Mouse (Mus musculus) telencephalon, adult 2 months (tissue): ENCODE data around the gene Rab31.
A peak's percentile ranks its signal among the peaks of the same experiment; 100 is the strongest.

Experiments
- DNase-seq: peaks from one replicate; pipeline ENCODE4 v3.0.0-alpha.2; 2011; ENCODE audit warnings: low read depth, low spot score

The Rab31 gene

GRCm38 (mm10) chr17:65783182-65784161 is 10.9 kb upstream of the Rab31 start:
- DNase-seq, result no peak

GRCm38 (mm10) chr17:65782551-65783141 is 10.1 kb upstream of the Rab31 start, which contains the start of gene Ppp4r1:
Gene Ppp4r1 (plus strand): TSS chr17:65782573.
- DNase-seq, result no peak

- no peak for DNase-seq
Observed at GRCm38 (mm10) chr17:65780970-65781369, 8.4 kb upstream of the Rab31 start.

DNA sequence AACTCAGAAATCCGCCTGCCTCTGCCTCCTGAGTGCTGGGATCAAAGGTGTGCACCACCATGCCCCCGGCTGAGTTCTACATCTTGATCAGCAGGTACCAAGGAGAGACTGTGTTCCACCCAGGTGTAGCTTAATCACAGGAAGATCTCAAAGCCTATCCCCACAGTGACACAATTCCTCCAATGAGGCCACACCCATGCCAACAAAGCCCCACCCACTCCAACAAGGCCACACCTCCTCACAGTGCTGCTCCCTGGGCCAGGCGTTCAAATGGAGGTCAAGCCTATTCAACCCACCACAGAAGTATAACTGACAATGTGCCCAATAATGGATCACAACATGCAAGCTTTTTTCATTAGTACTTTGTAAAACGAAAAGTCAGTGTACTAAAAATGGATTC is 4.9 kb upstream of the Rab31 start:
- DNase-seq, result no peak

- DNase-seq, result no peak
Observed at GRCm38 (mm10) chr17:65776228-65776627, 3.7 kb upstream of the Rab31 start.

DNA sequence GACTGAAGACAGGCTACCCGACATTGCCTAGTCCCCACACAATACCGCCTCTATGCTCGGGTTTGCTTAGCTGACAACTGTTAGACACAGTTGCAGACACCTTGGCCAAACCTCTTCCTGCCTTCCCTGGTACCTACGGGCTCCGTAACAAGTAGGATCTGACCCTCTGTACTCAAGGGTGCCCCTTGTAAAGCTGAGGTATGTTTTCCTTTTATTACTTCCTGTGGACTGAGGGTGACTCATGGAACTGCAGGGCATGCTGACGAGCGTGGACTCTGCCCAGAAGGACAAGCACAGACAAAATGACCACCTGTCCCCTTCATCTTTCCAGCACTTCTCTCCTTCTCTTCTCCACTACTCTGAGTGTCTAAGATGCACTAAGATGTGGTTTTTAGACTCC is 1.9 kb upstream of the Rab31 start:
- no peak for DNase-seq

- DNase-seq, result no peak
Observed at GRCm38 (mm10) chr17:65773617-65774016, 1.1 kb upstream of the Rab31 start.

DNA sequence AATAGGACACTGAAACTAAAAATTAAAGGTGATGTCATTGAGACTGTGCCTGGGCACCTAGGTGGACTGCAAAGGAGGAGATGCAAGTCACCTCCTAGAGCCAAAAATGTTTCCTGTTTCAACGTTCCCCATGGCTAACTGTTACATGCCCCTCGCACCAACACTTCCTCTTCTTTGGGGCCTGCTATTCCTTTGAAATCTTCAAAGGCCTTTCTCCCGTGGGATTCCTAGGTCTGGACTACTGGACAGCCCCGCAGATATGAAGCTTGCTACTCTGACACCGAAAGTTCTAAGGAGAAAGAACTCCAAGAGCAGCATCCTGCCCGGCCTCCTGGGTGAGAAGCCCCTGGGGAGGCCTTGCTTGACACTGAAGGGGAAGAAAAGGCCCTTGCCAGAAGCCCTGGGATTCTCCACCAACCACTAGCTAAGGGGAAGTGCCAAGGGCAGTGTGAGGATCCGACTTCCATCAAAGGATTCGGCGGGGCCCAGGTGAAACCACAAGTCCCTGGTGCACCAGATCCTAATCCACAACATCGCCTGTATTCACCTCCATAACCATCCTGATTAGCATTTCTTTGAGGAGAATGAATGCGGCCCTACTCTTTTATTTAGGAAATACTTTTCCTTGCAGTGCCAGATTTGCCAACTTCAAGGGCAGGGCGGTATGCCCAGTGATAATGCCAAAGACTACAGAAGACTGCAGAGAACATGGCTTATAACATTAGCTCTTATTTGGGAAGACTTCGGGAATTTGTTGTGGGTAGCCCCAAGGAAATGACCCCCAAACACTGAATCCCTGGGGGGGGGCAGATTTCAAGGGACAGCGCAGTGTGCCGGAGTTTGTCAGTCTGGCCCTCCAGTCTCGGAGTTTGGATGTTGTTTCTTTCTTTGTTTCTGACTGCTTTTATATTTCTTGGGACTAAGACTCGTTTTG is 1.3 kb downstream of the Rab31 start:
- no peak for DNase-seq

- peak; percentile 68 for DNase-seq
Observed at GRCm38 (mm10) chr17:65768486-65768885, 4.1 kb downstream of the Rab31 start.

GRCm38 (mm10) chr17:65763221-65763620 is 9.3 kb downstream of the Rab31 start:
- DNase-seq, result no peak

- DNase-seq, result no peak
Observed at GRCm38 (mm10) chr17:65757150-65757549, 15.4 kb downstream of the Rab31 start.

DNA sequence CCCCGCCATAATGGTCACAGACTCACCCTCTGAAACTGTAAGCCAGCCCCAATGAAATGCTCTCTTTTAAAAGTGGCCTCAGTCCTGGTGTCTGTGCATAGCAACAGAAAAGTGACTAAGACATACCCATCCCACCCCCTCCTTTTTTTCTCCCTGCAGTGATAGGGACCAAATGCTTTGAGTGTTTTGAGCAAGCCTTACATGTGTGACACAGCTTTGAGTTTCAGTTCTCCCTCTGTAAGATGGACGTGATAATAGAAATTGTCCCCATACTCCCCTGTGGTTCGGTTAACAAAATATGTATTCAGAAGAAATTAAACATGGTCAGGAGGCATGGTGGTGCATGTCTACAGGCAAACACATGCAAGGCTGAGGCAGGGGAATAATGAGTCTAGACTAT is 16.7 kb downstream of the Rab31 start:
- no peak for DNase-seq

DNA sequence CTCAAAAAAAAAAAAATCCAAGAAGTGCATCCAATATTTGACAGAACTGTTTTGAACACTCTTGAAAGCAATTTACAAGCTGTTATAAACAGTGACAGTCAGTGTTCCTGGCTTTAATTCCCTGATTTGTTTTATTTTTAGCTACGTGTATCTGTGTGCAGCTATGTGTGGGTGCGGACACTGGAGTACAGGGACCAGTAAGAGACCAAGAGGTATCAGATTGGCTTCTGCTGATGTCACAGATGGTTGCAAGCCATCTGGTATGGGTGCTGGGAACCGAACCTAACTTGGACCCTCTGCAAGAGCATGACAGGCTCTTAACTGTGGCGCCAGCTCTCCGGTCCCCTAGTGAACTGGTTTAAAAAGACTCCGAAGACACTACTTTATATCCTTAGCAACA is 19.4 kb downstream of the Rab31 start:
- no peak for DNase-seq

- no peak for DNase-seq
Observed at GRCm38 (mm10) chr17:65750301-65750700, 22.3 kb downstream of the Rab31 start.

GRCm38 (mm10) chr17:65749803-65750202 is 22.7 kb downstream of the Rab31 start:
- DNase-seq, result no peak

- DNase-seq, result no peak
Observed at GRCm38 (mm10) chr17:65748997-65749396, 23.6 kb downstream of the Rab31 start.

DNA sequence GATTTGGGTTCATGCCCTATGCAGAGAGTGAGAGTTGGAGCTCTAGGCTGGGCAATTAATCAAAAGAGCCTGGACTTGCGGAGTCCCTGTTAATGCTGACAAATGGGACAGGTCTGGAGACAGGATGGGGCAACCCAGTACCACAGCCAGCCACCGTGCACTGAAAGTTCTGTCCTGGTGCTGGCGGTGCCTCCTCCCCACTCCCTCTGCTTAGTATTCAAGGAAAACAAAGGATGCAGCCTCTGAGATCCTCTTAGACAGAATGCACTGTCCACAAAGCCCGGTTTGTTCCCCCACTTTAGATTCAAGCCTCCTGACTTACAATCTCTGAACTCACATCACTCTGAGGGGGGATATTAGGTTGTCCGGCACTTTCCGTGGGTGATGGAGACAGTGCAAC is 26.2 kb downstream of the Rab31 start:
- no peak for DNase-seq

GRCm38 (mm10) chr17:65743664-65744330 is 28.8 kb downstream of the Rab31 start:
- no peak for DNase-seq

GRCm38 (mm10) chr17:65742969-65743368 is 29.6 kb downstream of the Rab31 start:
- no peak for DNase-seq

- DNase-seq, result no peak
Observed at GRCm38 (mm10) chr17:65742245-65742905, 30.2 kb downstream of the Rab31 start.

DNA sequence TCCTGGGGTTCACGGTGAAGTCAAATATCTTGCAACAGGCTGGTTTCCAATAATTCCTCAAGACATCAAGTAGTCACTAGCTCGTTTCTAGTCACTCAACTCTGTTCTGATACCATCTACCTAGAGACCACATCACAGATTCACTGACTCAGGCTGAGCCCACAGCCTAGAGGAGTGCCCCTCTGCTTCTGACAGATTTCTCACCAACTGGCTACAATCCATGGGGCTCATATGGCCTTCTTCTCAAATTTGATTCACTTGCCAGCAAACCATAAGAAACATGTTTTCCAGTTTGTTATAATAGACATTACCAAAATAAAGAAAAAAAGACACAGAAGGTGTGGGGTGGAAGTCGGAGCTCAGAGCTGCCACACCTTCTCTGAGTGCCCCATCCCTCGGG is 31.0 kb downstream of the Rab31 start:
- DNase-seq, result no peak
